ENCODE assay signal across 8 mouse cellular contexts in the genomic region with DNA sequence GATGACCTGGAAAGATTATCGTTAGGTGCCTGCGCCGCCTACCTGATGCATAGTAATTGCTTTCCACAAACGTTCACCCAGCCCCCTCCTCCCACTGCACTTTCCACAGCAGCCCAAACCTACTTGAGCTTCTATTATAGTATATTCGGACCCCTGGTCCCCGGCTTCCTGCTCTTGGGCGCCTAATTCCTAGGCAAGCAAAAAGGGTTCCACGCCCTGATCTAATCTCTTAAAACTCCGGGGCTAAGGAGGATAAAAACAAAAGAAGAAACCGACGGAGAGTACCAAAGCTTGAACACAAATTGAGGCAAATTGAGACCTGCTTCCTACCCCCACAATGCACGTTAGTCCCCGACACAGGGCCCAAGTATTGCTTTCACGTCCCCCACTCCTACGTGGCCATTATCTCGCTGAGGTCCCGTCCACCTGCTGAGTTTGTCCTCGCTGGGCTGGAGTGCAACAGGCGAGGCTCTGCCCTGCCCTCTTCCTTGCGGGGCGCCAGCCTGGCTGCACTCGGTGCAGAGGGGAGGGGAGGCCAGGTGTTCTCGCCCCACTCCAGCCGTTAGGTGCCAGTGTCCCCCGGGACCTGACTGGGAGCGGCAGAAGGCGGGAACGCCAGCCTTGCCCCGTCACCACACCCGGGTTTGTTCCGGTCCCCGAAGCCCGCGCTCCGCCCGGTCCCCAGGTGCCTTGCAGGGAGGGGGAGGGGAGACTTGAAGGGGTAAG. TPM values are rescaled to one million over a fixed set of nuclear protein-coding genes. Genes with fewer than 3 reads are reported as not detected.
DNase-seq lines count a peak whose midpoint lies in the region; ATAC-seq lines count a peak whose summit lies in the region.

No protein-coding gene starts in this region.

- ATAC-seq in embryonic facial prominence, embryonic 14.5 days (ENCODE audit: low read depth): peak; percentile 42
- peak; percentile 75 for ATAC-seq in intestine, embryonic 16.5 days
- peak; percentile 33 for ATAC-seq in megakaryocyte progenitor cell, adult 5-6 weeks (replicated peaks; ENCODE audit: poor library complexity)

- H3K9me3 ChIP-seq in embryonic facial prominence, embryonic 14.5 days (ENCODE audit: control insufficient read depth, low read length): no peaks in the 10 kb centered on the region
- no peaks in the 10 kb centered on the region for H3K9me3 ChIP-seq in intestine, embryonic 16.5 days (ENCODE audit: control insufficient read depth, low read length)

- H3K27me3 ChIP-seq in embryonic facial prominence, embryonic 14.5 days (replicated peaks; ENCODE audit: control insufficient read depth, insufficient read depth, low read length): no peaks in the 10 kb centered on the region
- H3K27me3 ChIP-seq in intestine, embryonic 16.5 days (replicated peaks; ENCODE audit: control insufficient read depth, insufficient read depth, low read length): no peaks in the 10 kb centered on the region

- intact Hi-C loops in left cerebral cortex, postnatal 14 days (cut with DNase I): no loop called here

- 2% methylated on average over 24 of the region's 36 CpGs for WGBS in embryonic facial prominence, embryonic 14.5 days
- WGBS in intestine, embryonic 16.5 days: 4% methylated on average over 33 of the region's 36 CpGs

- H3K4me2 ChIP-seq in embryonic facial prominence, embryonic 14.5 days (ENCODE audit: low read depth, low read length): peak overlapping the region; percentile 91
- H3K4me2 ChIP-seq in intestine, embryonic 16.5 days (ENCODE audit: low read depth, low read length): peak overlapping the region; percentile 89

- H3K4me1 ChIP-seq in embryonic facial prominence, embryonic 14.5 days (ENCODE audit: control insufficient read depth, insufficient read depth, low read length): peaks cover 32% of the 10 kb centered on the region
- H3K4me1 ChIP-seq in intestine, embryonic 16.5 days (ENCODE audit: control insufficient read depth, insufficient read depth, low read length): peaks cover 18% of the 10 kb centered on the region

- no peak overlapping the region for H3K27ac ChIP-seq in embryonic facial prominence, embryonic 14.5 days (replicated peaks; ENCODE audit: low read depth, low read length)
- peak overlapping the region; percentile 89 for H3K27ac ChIP-seq in intestine, embryonic 16.5 days (ENCODE audit: low read length)

- peak overlapping the region; percentile 47 for H3K4me3 ChIP-seq in embryonic facial prominence, embryonic 14.5 days (ENCODE audit: low read depth, low read length)
- H3K4me3 ChIP-seq in intestine, embryonic 16.5 days (ENCODE audit: low read length): peak overlapping the region; percentile 52

- peak overlapping the region; percentile 62 for H3K9ac ChIP-seq in embryonic facial prominence, embryonic 14.5 days (ENCODE audit: low read depth, low read length)
- H3K9ac ChIP-seq in intestine, embryonic 16.5 days (ENCODE audit: low read depth, low read length): peak overlapping the region; percentile 78

- no peaks in the 10 kb centered on the region for H3K36me3 ChIP-seq in embryonic facial prominence, embryonic 14.5 days (ENCODE audit: control insufficient read depth, insufficient read depth, low read length)
- 0 out of 2 replicates have a peak, but pooled peaks cover 2% of the 10 kb centered on the region for H3K36me3 ChIP-seq in intestine, embryonic 16.5 days (ENCODE audit: control insufficient read depth, insufficient read depth, low read length)

- DNase-seq in embryo, embryonic 10 days (ENCODE audit: low spot score): peak; percentile 23
- DNase-seq in embryo, embryonic 9.5 days (ENCODE audit: extremely low spot score): no peak
- DNase-seq in B cell, adult 2 months: peak; percentile 34 to 36
- no peak for DNase-seq in embryonic facial prominence, embryonic 14.5 days (ENCODE audit: low spot score)
- DNase-seq in left cerebral cortex, postnatal 14 days (ENCODE audit: low spot score in 2 of 2): no peak
- no peak for DNase-seq in left cerebral cortex, adult 8-10 months (ENCODE audit: low spot score in 2 of 2)

RNA-seq across cellular contexts. Expression of a gene that starts 0.6 kb away (rescaled TPM):
- 152 and 172 TPM in 2 replicates for polyA plus RNA-seq in embryonic facial prominence, embryonic 14.5 days (2014; fragmentation: Nextera tagmentation; extraction: Ambion mirVana)
- polyA plus RNA-seq in intestine, embryonic 16.5 days (2015; fragmentation: Nextera tagmentation; extraction: Ambion mirVana): 368 and 382 TPM in 2 replicates
- total RNA-seq in megakaryocyte progenitor cell, adult 5-6 weeks (2015): 208 and 232 TPM in 2 replicates
- total RNA-seq in megakaryocyte progenitor cell, adult 5-6 weeks (2017): 90.4 and 97.3 TPM in 2 replicates
- total RNA-seq in left cerebral cortex, postnatal 14 days (2021): 10 to 100 TPM; 67.7 to 85.6 TPM
- total RNA-seq in left cerebral cortex, adult 8-10 months (2022): 100 to 1,000 TPM in 1 of 4 experiments, 10 to 100 TPM in 3; 63.3 to 124 (median 79.8) TPM

RNA-seq across cellular contexts. Expression of a gene that starts 19.8 kb away (rescaled TPM):
- 0.20 and 0.24 TPM in 2 replicates for polyA plus RNA-seq in embryonic facial prominence, embryonic 14.5 days (2014; fragmentation: Nextera tagmentation; extraction: Ambion mirVana)
- polyA plus RNA-seq in intestine, embryonic 16.5 days (2015; fragmentation: Nextera tagmentation; extraction: Ambion mirVana): not detected in 2 replicates
- 0.15 TPM in 1 of 2 replicates, not detected in the other for total RNA-seq in megakaryocyte progenitor cell, adult 5-6 weeks (2015)
- not detected in 2 replicates for total RNA-seq in megakaryocyte progenitor cell, adult 5-6 weeks (2017)
- 1 to 10 TPM; 1.2 to 1.7 TPM for total RNA-seq in left cerebral cortex, postnatal 14 days (2021)
- 1 to 10 TPM; 2.8 to 5.7 (median 3.3) TPM for total RNA-seq in left cerebral cortex, adult 8-10 months (2022)

RNA-seq across cellular contexts. Expression of a gene that starts 22.2 kb away (rescaled TPM):
- 3.0 and 4.7 TPM in 2 replicates for polyA plus RNA-seq in embryonic facial prominence, embryonic 14.5 days (2014; fragmentation: Nextera tagmentation; extraction: Ambion mirVana)
- 0.48 and 0.50 TPM in 2 replicates for polyA plus RNA-seq in intestine, embryonic 16.5 days (2015; fragmentation: Nextera tagmentation; extraction: Ambion mirVana)
- total RNA-seq in megakaryocyte progenitor cell, adult 5-6 weeks (2015): not detected in 2 replicates
- 0.17 TPM in 1 of 2 replicates, not detected in the other for total RNA-seq in megakaryocyte progenitor cell, adult 5-6 weeks (2017)
- under 1 TPM; 0.36 to 0.66 TPM for total RNA-seq in left cerebral cortex, postnatal 14 days (2021)
- total RNA-seq in left cerebral cortex, adult 8-10 months (2022): 1 to 10 TPM in 1 of 4 experiments, under 1 TPM in 3; 0.48 to 1.1 (median 0.79) TPM

RNA-seq across cellular contexts. Expression of a gene that starts 44.3 kb away (rescaled TPM):
- 17.6 and 22.1 TPM in 2 replicates for polyA plus RNA-seq in embryonic facial prominence, embryonic 14.5 days (2014; fragmentation: Nextera tagmentation; extraction: Ambion mirVana)
- 59.2 and 59.3 TPM in 2 replicates for polyA plus RNA-seq in intestine, embryonic 16.5 days (2015; fragmentation: Nextera tagmentation; extraction: Ambion mirVana)
- 10.7 and 21.3 TPM in 2 replicates for total RNA-seq in megakaryocyte progenitor cell, adult 5-6 weeks (2015)
- 11.6 and 13.0 TPM in 2 replicates for total RNA-seq in megakaryocyte progenitor cell, adult 5-6 weeks (2017)
- 10 to 100 TPM in 1 of 2 experiments, 1 to 10 TPM in 1; 9.4 to 10.6 TPM for total RNA-seq in left cerebral cortex, postnatal 14 days (2021)
- total RNA-seq in left cerebral cortex, adult 8-10 months (2022): 10 to 100 TPM in 1 of 4 experiments, 1 to 10 TPM in 3; 8.2 to 10.3 (median 9.5) TPM

Comparison
In these comparisons a context has a peak if more than half of its experiments do, and no peak if none do; other contexts are left out.
1. DNase-seq: peak in embryo, embryonic 10 days (single experiment) and B cell, adult 2 months (2 of 2); none in embryo, embryonic 9.5 days (single experiment), embryonic facial prominence, embryonic 14.5 days (single experiment), left cerebral cortex, postnatal 14 days (0 of 2) and left cerebral cortex, adult 8-10 months (0 of 2).
2. Peak in every context shown above with its lines, with median percentiles within 50 percentile points of each other: ATAC-seq.